Mouse (Mus musculus) neural tube, embryonic 13.5 days (tissue): ENCODE results near the gene Cela2a. TPM values are rescaled to one million over a fixed set of nuclear protein-coding genes. Genes with fewer than 3 reads are reported as not detected.
A peak's percentile ranks its signal among the peaks of the same experiment; 100 is the strongest.

Experiments
- ATAC-seq: fragments of 200-750 bp; cut with Nextera tagmentation; 2 replicates; pipeline ENCODE4 v1.8.0; 2017; ENCODE audit warnings: low read depth, mild to moderate bottlenecking, moderate TSS enrichment, moderate library complexity
- H3K27ac ChIP-seq: fragments of 300-500 bp; sonication (generic); replicated peaks from 2 replicates; pipeline ENCODE4 v1.5.1; 2015; ENCODE audit warnings: moderate library complexity, mild to moderate bottlenecking, inconsistent platforms
- H3K27me3 ChIP-seq: fragments of 300-500 bp; sonication (generic); 2 replicates; pipeline ENCODE4 v1.6.1; 2015; ENCODE audit warnings: mild to moderate bottlenecking, inconsistent platforms
- H3K36me3 ChIP-seq: fragments of 300-500 bp; sonication (generic); 2 replicates; pipeline ENCODE4 v1.6.1; 2015; ENCODE audit warnings: mild to moderate bottlenecking, inconsistent platforms
- H3K4me1 ChIP-seq: fragments of 300-500 bp; sonication (generic); replicated peaks from 2 replicates; pipeline ENCODE4 v1.6.1; 2015; ENCODE audit warnings: inconsistent platforms
- H3K4me2 ChIP-seq: fragments of 300-500 bp; sonication (generic); 2 replicates; pipeline ENCODE4 v1.6.1; 2015; ENCODE audit warnings: inconsistent platforms, mild to moderate bottlenecking, moderate library complexity
- H3K4me3 ChIP-seq: fragments of 300-500 bp; sonication (generic); 2 replicates; pipeline ENCODE4 v1.5.1; 2015; ENCODE audit warnings: mild to moderate bottlenecking, inconsistent platforms
- H3K9ac ChIP-seq: fragments of 300-500 bp; sonication (generic); 2 replicates; pipeline ENCODE4 v1.6.1; 2015; ENCODE audit warnings: moderate library complexity, mild to moderate bottlenecking, inconsistent platforms
- H3K9me3 ChIP-seq: fragments of 300-500 bp; sonication (generic); 2 replicates; pipeline ENCODE4 v1.6.1; 2016; ENCODE audit warnings: inconsistent platforms
- WGBS: fragments of 180-500 bp; shearing (Covaris S2); methylation state at CpG from one replicate; pipeline ENCODE4 v1.1.7; 2015; 5-methylcytosine and 5-hydroxymethylcytosine counted together
- polyA plus RNA-seq: library from polyadenylated mRNA; unstranded; fragments of >200 nt; fragmentation: Nextera tagmentation; extraction: Ambion mirVana; gene quantifications from 2 replicates; pipeline ENCODE4 v1.2.1, GENCODE M21; 2015

Gene Cela2a
- polyA plus RNA-seq, 1 experiment from 2014 or later, result not detected

DNA sequence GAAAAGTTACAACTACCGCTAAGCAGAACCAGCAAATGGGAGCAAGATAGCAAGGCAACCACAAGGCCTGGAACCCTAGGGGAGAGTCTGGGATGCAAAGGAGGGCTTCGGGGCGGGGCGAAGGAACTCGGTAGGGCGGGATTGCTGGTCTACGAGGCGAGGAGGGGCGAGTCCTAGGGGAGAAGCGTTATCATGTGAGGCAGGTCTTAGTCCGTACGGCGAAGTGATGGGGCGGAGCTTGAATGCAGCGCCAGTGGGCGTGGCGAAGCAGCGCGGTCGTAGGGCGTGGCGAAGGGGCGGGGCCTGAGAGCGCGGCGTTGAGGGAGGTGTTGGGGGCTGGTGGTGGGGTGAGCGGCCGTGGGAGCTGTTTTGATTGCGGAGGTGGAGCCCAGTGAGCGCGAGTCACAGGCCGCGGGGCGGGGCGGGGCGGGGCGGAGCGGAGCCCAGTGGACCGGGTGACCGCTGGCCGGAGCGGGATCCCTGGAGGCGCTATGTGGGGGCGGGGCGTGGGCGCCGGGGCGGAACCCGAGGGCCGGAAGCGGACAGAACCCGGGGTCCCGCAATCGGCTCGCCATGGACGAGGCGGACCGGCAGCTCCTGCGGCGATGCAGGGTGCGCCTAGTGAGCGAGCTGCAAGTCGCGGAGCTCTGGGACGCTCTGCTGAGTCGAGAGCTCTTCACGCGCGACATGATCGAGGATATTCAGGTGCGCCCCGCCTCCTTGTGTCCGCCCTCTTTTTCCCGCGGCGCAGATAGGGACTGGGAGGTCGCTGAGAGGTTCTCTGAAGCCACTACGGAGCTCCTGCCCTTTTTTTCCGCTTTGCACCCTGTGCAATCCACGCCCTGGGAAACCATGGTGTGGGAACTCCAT is 32.4 kb downstream of the Cela2a start, which contains the start of gene Casp9:
Casp9 (plus strand) TSS at position 331 of the 870 bp plus-strand sequence.
- H3K9me3 ChIP-seq, result no peaks in the 10 kb centered on the region
- H3K36me3 ChIP-seq, result peaks cover 18% of the 10 kb centered on the region
- WGBS, result under 1% methylated on average over 72 of the region's 80 CpGs

GRCm38 (mm10) chr4:141792554-141793281 is 33.2 kb downstream of the Cela2a start:
- peaks cover 17% of the 10 kb centered on the region for H3K36me3 ChIP-seq
- H3K4me3 ChIP-seq, result peak overlapping the region; percentile 66
- H3K27me3 ChIP-seq, result no peaks in the 10 kb centered on the region
- H3K4me2 ChIP-seq, result peak overlapping the region; percentile 65
- peak overlapping the region; percentile 61 for H3K9ac ChIP-seq
- peak overlapping the region; percentile 92 for H3K27ac ChIP-seq
- H3K9me3 ChIP-seq, result no peaks in the 10 kb centered on the region
- whole genome bisulfite sequencing, result 10% methylated on average over 10 of the region's 10 CpGs
- H3K4me1 ChIP-seq, result peaks cover 47% of the 10 kb centered on the region
- ATAC-seq, result no peak

More for the DNA sequence above, 32.4 kb downstream of the Cela2a start, which contains the start of gene Casp9:
- H3K9ac ChIP-seq, result peak within 1 kb of the TSS; percentile 77
- H3K27me3 ChIP-seq, result no peaks in the 10 kb centered on the region
- H3K27ac ChIP-seq, result peak within 1 kb of the TSS; percentile 92
- ATAC-seq, result peak; percentile 74
- peak within 1 kb of the TSS; percentile 65 for H3K4me2 ChIP-seq
- H3K4me3 ChIP-seq, result peak within 1 kb of the TSS; percentile 66
- H3K4me1 ChIP-seq, result peaks cover 45% of the 10 kb centered on the region

DNA sequence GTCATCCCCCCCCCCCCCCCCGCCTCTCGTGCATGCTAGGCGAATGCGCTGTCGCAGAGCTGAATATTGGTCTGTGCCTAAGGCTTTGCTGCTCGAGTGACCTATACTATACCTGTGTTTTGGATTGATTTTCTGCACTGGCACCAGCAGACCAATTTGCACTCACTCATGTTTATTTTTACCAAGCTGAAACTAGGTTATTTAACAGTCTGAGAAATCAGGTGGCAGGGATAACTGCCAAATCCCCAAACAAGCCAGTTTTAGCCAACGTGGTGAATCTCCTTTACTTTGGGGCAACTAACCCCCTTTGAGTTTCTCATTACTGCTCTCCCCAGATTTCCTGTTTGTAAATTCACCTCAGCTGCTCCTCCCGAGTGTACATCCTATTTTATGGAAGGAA is 34.0 kb downstream of the Cela2a start:
- WGBS, result 91% methylated on average over 8 of the region's 8 CpGs
- peaks cover 52% of the 10 kb centered on the region for H3K4me1 ChIP-seq
- no peak overlapping the region for H3K9ac ChIP-seq

DNA sequence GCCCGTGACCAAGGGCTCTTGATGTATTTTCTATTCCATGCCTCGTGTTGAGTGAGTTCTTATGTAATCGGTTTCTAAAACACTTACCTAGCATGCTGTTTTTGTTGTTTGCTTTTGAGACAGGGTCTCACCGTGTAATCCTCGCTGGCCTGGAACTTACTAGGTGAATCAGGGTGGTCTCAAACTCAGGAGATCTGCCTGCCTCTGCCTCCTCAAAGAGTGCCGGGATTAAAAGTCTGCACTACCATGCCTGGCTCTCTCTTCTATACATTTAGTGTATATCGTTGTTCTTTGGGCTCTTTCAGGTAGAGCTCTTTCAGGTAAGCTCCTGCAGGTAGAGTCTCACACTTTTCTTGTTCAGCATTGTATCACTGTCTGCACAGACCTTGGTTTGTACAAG is 34.5 kb downstream of the Cela2a start:
- no peaks in the 10 kb centered on the region for H3K27me3 ChIP-seq
- H3K36me3 ChIP-seq, result peaks cover 15% of the 10 kb centered on the region
- H3K4me3 ChIP-seq, result no peak overlapping the region
- WGBS, result 88% methylated on average over 7 of the region's 7 CpGs
- H3K9me3 ChIP-seq, result no peaks in the 10 kb centered on the region
- peaks cover 51% of the 10 kb centered on the region for H3K4me1 ChIP-seq
- H3K4me2 ChIP-seq, result 0 out of 2 replicates have a peak overlapping the region, but pooled peaks have one; percentile 76
- no peak overlapping the region for H3K9ac ChIP-seq
- no peak for ATAC-seq
- H3K27ac ChIP-seq, result no peak overlapping the region

More for the DNA sequence above, 34.0 kb downstream of the Cela2a start:
- no peaks in the 10 kb centered on the region for H3K27me3 ChIP-seq
- H3K4me3 ChIP-seq, result no peak overlapping the region
- H3K36me3 ChIP-seq, result peaks cover 15% of the 10 kb centered on the region
- H3K9me3 ChIP-seq, result no peaks in the 10 kb centered on the region
- H3K27ac ChIP-seq, result no peak overlapping the region
- ATAC-seq, result no peak
- no peak overlapping the region for H3K4me2 ChIP-seq

DNA sequence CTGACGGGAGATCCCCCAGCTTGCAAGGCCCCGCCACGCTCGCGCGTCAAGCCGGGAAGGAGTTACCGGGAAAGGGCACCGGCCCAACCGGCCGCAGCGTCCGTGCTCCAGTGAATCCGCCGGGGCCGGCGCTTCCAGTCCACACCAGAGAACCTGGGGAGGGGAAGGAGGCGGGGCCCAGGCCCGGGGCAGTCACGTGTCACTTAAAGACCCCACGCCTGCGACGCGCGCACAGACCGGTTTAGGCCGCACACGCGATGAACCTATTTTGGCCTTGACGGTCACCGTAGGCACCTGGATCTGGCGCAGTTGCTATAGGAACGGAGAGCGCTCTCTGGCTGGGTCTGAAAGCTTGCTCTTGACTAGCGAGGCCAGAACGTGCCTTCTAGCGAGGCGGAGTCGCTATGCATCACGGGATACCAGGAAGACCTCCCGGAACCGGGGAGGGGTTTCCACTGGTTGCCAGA is 35.4 kb downstream of the Cela2a start, which contains the start of gene Dnajc16:
Dnajc16 (minus strand) TSS at position 408 of the 467 bp plus-strand sequence.
- under 1% methylated on average over 42 of the region's 42 CpGs for WGBS
- Histone ChIP-seq H3K27ac (peak within 1 kb of the TSS; percentile 80), H3K27me3 (no peaks in the 10 kb centered on the region)

GRCm38 (mm10) chr4:141789564-141790218 is 36.3 kb downstream of the Cela2a start:
- H3K4me2 ChIP-seq, result peak overlapping the region; percentile 76
- H3K9ac ChIP-seq, result peak overlapping the region; percentile 95
- H3K36me3 ChIP-seq, result peaks cover 27% of the 10 kb centered on the region
- peak overlapping the region; percentile 89 for H3K4me3 ChIP-seq
- H3K4me1 ChIP-seq, result peaks cover 36% of the 10 kb centered on the region
- peak overlapping the region; percentile 80; the same call in 1 of the 2 replicates for H3K27ac ChIP-seq
- 60% methylated on average over 3 of the region's 3 CpGs for WGBS
- ATAC-seq, result no peak
- no peaks in the 10 kb centered on the region for H3K9me3 ChIP-seq
- no peaks in the 10 kb centered on the region for H3K27me3 ChIP-seq

More for the DNA sequence above, 35.4 kb downstream of the Cela2a start, which contains the start of gene Dnajc16:
- H3K4me1 ChIP-seq, result peaks cover 44% of the 10 kb centered on the region
- H3K9ac ChIP-seq, result peak within 1 kb of the TSS; percentile 95
- peaks cover 20% of the 10 kb centered on the region; the same call in 1 of the 2 replicates for H3K36me3 ChIP-seq
- no peaks in the 10 kb centered on the region for H3K9me3 ChIP-seq
- H3K4me3 ChIP-seq, result peak within 1 kb of the TSS; percentile 89
- H3K4me2 ChIP-seq, result peak within 1 kb of the TSS; percentile 76
- ATAC-seq, result peak; percentile 90

DNA sequence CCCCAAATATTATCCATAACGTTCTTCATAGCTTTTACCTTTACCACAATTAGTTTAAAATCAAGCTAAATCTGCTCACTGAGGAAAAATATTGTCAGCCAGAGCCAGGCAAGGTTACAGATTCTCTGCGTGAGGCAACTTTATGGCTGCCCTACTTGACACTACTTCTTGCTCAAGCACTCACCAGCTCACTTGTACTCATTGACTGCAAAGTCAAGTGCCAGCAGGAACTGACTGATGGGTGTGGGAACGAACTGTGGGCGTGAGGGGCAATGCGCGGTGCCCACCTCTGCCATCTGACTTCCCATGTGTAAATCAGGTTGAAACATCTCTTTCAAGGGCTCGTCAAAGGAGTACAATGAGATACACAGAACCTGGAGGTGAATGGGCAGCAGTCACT is 38.5 kb downstream of the Cela2a start:
- no peak for ATAC-seq
- H3K4me2 ChIP-seq, result no peak overlapping the region
- H3K27me3 ChIP-seq, result no peaks in the 10 kb centered on the region
- H3K27ac ChIP-seq, result no peak overlapping the region
- H3K36me3 ChIP-seq, result peaks cover 50% of the 10 kb centered on the region
- 91% methylated on average over 7 of the region's 7 CpGs for WGBS
- H3K4me1 ChIP-seq, result peaks cover 22% of the 10 kb centered on the region
- no peaks in the 10 kb centered on the region for H3K9me3 ChIP-seq
- no peak overlapping the region for H3K4me3 ChIP-seq
- H3K9ac ChIP-seq, result no peak overlapping the region

GRCm38 (mm10) chr4:141787046-141787445 is 38.9 kb downstream of the Cela2a start:
- Histone ChIP-seq H3K9me3 (no peaks in the 10 kb centered on the region), H3K4me3 (no peak overlapping the region), H3K4me2 (no peak overlapping the region), H3K27ac (no peak overlapping the region), H3K27me3 (no peaks in the 10 kb centered on the region), H3K9ac (no peak overlapping the region), H3K36me3 (peaks cover 54% of the 10 kb centered on the region), H3K4me1 (peaks cover 22% of the 10 kb centered on the region)
- WGBS, result 58% methylated on average over 6 of the region's 6 CpGs
- ATAC-seq, result no peak

- H3K4me2 ChIP-seq, result no peak overlapping the region
- H3K27me3 ChIP-seq, result no peaks in the 10 kb centered on the region
- peaks cover 63% of the 10 kb centered on the region for H3K36me3 ChIP-seq
- no peak overlapping the region for H3K9ac ChIP-seq
- 95% methylated on average over 13 of the region's 13 CpGs for WGBS
- H3K9me3 ChIP-seq, result no peaks in the 10 kb centered on the region
- no peak overlapping the region for H3K27ac ChIP-seq
- no peak overlapping the region for H3K4me3 ChIP-seq
- peaks cover 17% of the 10 kb centered on the region for H3K4me1 ChIP-seq
- no peak for ATAC-seq
Observed at GRCm38 (mm10) chr4:141786141-141786540, 39.8 kb downstream of the Cela2a start.

- ATAC-seq, result no peak
- Histone ChIP-seq H3K27me3 (no peaks in the 10 kb centered on the region), H3K4me2 (no peak overlapping the region), H3K4me3 (no peak overlapping the region), H3K9ac (no peak overlapping the region), H3K36me3 (peaks cover 76% of the 10 kb centered on the region), H3K9me3 (no peaks in the 10 kb centered on the region), H3K4me1 (peaks cover 12% of the 10 kb centered on the region), H3K27ac (no peak overlapping the region)
- WGBS, result 80% methylated on average over 5 of the region's 5 CpGs
Observed at GRCm38 (mm10) chr4:141784835-141785234, 41.1 kb downstream of the Cela2a start.

DNA sequence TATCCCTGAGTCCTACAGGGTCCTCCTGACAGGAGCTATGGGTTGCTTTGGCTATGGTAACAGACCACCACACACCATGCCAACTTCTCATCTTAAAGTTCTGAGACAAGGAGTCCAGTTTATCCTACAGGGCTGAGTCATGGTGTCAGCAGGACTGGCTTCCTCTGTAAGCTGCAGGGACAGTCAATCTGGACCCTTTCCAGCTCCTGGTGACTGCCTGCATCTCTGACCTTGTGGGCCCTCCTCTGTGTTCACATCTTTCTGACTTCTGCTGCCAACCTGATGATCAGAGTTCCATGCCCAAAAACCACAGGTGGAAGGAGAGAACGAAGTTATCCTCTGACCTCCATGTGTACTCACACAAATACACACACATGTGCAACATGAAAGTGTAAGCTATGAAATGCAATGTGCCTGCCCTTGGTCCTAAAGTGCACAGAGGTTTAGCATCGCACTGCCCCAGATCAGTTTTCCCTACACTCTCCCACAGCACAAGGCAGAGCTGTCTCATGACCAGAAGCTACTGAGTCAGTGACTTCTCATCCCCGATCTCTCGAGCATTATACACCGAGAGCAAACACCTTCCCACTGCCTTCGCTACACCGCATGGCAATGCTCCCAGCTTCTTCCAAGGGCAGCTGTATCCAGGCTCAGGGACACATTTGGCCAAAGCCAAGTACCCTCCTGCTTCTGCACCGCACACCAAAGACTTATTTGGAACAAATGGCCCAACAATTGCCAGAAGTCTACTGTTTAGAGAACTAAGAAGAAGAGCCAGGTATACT is 44.6 kb downstream of the Cela2a start:
- Histone ChIP-seq H3K9me3 (no peaks in the 10 kb centered on the region), H3K4me2 (no peak overlapping the region), H3K27me3 (no peaks in the 10 kb centered on the region), H3K4me1 (no peaks in the 10 kb centered on the region), H3K27ac (no peak overlapping the region), H3K4me3 (no peak overlapping the region), H3K36me3 (peaks cover 90% of the 10 kb centered on the region), H3K9ac (no peak overlapping the region)
- WGBS, result 94% methylated on average over 8 of the region's 8 CpGs
- ATAC-seq, result no peak
